Mouse (Mus musculus) ovary, adult 18-20 months (tissue): ENCODE measurements around the gene Pcid2.
A peak's percentile ranks its signal among the peaks of the same experiment; 100 is the strongest.
"Not testable (repeated sequence)": the region's sequence is repeated elsewhere in the genome, so short reads cannot be mapped to it uniquely, and the experiment has no call there.

Experiments used
- DNase-seq: peaks from one replicate; pipeline ENCODE4 v3.0.0; 2022; ENCODE audit warnings: low spot score, mixed read lengths

Pcid2 gene

DNA sequence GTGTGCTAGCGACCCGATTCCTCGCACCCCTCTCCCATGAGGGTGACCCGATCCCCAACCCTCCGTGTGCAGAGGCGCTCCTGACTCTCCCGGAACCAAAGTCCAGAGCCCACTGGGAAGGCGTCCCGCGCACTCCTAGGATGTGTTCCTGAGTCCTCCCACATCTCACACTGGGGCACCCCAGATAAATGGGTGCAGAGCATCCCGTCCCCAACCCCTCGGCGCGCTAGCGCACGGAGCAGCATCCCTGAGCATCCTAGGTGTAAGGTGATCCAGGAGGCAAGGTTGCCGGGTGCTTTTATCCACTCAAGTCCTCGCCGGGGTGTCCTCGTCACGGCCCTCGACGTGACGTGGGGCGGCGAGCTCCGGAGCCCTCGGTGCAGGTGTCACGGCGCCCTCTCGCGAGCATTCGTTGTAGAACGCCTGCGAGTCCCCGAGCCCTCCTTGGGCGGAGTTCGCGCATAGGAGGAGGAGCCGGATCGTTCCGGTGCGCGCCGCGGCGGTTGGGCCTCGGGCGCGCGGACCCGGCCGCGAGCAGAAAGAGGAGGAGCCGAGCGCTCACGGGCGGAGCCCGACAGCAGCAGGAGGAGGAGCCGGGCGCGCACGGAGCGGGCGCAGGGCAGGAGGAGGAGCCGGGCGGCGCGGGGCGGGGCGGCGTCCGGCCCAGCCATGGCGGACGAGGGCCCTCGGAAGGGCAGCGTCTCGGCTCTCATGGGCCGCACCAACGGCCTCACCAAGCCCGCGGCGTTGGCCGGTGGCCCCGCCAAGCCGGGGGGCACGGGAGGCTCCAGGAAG, at the start of gene Pcid2, which contains the start of gene Cul4a:
Gene Pcid2, minus strand, starts transcription at position 373 of the 795 bp plus-strand sequence.
Gene Cul4a, plus strand, starts transcription at position 535 of the 795 bp plus-strand sequence.
- DNase-seq, result peak; percentile 93

GRCm38 (mm10) chr8:13154099-13154498, 48.8 kb upstream of the Pcid2 start:
- no peak for DNase-seq

- no peak for DNase-seq
Observed at GRCm38 (mm10) chr8:13150929-13151328, 45.7 kb upstream of the Pcid2 start.

GRCm38 (mm10) chr8:13149866-13150265, 44.6 kb upstream of the Pcid2 start:
- no peak for DNase-seq

DNA sequence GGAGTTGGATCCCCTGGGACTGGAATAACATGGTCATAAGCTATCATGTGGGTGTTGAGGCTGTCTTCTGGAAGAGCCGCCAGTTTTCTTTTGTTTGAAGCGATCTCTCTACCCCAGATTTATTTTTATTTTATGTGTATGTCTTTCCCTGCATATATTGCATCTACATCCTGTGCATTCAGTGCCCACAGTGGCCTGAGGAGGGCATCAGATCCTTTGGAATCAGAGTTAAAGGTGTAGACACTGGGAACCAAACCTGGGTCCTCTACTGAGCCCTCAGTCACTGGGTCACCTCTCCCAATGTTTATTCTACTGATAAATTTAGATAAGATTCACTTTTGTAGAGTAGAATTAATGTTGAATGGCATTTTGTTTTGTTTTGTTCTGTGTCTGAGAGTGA, 44.0 kb upstream of the Pcid2 start:
- DNase-seq, result no peak

- DNase-seq, result peak; percentile 38
Observed at GRCm38 (mm10) chr8:13148476-13148875, 43.2 kb upstream of the Pcid2 start.

DNA sequence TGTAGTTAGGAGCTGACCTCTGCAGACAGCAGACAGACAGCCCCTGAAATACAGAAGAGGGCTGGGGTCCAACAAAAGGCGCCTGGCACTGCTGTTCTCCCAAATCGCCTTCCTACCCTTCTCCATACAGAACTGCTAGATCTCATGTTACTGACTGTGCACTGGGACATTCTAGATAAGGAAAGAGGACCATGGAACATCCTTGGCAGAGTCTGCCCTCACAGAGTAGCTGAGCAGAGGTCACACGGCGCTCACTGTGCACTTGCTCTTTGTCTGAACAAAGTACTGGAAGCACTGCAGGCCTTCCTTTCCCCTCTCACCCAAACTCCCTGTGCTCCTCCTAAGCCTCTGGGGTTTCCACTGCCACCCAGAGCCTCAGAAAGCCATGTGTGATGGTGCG, 36.4 kb upstream of the Pcid2 start:
- DNase-seq, result no peak

GRCm38 (mm10) chr8:13139641-13140182, 34.5 kb upstream of the Pcid2 start:
- no peak for DNase-seq

GRCm38 (mm10) chr8:13132220-13132619, 27.0 kb upstream of the Pcid2 start:
- not testable (repeated sequence) for DNase-seq

GRCm38 (mm10) chr8:13124897-13125296, 19.6 kb upstream of the Pcid2 start:
- DNase-seq, result no peak

DNA sequence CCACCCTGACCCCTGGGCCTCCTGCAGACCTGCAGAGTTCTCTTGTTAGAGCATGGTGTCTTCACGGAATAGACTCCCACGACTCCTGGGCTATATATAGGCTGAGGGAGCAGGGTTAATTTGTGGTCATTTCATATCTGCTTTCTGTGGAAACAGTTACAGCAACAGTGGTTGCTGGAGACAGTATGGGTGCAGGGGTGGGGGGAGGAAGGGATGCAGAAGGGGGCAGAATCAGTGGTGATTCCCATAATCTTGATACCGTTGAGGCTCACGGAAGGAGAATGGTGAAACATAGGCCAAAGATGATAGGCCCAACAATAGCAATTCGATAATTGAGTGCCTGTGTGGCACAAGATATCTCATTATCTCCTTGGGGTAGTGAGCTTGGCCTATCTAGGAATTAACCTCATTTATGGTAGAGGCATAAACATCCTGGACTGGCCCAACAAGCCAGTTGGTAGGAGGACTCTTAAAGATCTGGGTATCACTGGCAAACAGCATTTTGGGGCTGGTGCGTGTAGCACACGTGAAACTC, 17.7 kb upstream of the Pcid2 start:
- DNase-seq, result no peak

- DNase-seq, result no peak
Observed at GRCm38 (mm10) chr8:13120882-13121665, 15.8 kb upstream of the Pcid2 start.

GRCm38 (mm10) chr8:13118516-13118915, 13.3 kb upstream of the Pcid2 start:
- DNase-seq, result no peak

DNA sequence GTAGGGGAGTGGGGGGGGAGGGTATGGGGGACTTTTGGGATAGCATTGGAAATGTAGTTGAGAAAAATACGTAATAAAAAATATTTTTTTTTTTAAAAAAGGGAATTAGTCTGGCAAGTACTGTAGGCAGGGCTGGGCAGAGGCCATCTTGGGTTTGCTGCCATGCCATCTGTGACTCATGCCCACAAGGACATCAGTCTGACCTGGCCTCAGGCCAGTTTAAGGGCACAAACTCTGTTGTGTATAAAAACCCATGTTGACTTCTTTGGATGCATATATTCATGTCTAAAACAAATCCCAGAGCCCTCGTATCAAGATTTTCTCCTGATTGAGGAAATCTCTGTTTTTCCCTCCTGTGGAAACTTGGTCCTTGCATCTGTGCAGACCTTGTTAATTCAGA, 11.8 kb upstream of the Pcid2 start:
- DNase-seq, result peak; percentile 40

DNA sequence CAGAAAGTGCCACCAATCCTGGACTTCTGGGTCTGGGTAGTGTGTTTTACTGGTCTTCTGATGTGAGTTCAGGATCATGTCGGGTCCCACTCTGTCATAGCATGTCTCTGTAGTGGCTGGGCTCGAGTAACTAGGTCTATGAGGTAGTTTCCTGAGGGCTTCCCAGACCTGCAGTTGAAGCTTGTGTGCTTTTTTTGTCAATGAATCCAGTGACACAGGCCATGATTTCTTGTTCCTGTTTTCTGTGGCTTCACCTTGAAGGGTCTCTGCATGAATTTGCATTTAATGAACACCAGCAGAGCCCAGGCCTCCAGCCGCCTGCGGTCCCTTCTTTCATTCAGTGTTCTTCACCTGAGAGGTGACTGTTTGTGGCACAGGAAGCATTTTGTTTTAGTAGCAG, 8.0 kb upstream of the Pcid2 start:
- DNase-seq, result no peak

GRCm38 (mm10) chr8:13111917-13112316, 6.7 kb upstream of the Pcid2 start:
- DNase-seq, result no peak

DNA sequence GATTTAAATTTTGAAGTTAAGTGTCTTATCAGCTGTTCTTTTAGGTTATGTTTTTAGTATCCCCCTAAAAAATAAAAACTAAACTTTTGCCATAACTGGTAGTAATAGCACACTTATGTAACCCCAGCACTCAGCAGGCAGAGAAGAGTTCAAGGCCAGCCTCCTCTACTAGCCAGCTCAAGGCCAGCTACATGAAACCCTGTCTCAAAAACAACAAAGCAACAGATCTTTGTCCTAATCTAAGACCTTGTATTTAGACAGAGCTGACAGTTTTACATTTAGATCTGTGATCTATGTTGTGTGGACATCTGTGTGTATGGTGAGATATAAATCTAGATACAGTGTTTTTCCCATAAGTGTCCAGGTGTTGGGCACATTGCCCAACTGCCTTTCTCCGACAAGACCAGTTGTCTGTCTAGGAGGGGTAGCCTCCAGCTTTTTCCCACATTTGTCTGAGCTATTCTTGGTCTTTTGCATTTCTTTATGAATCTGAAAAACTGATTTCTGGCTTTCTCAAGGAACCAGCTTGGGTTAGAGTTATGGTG, 4.2 kb upstream of the Pcid2 start:
- peak; percentile 45 for DNase-seq

GRCm38 (mm10) chr8:13108967-13109366, 3.7 kb upstream of the Pcid2 start:
- DNase-seq, result peak; percentile 21

DNA sequence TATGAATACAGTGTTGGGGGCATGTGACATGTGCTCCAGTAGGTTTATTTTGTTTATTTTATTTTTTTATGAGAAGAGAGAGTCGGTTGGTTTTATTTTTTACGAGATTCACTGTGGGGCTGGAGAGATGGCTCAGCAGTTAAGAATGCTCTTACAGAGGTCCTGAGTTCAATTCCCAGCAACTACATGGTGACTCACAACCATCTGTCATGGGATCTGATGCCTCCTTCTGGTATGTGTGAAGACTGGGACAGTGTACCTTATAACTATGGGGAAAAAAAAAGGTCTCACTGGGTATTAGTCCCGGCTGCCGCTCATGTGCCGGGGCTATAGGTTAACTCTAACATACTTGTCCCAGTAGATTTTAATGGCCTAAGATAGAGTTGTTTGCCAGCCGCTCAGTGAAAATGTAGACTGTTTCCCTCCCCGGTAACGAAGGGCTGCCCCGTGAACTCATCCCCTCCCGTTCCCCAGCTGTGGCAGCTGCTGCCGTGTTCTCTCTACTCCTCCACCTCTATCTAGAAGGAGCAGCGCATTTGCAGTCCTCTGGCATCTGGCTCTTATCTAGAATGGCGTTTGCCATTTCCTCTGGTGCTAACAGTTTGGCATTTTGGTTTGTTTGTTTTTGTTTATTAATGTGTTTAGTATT, 2.9 kb upstream of the Pcid2 start:
- no peak for DNase-seq

DNA sequence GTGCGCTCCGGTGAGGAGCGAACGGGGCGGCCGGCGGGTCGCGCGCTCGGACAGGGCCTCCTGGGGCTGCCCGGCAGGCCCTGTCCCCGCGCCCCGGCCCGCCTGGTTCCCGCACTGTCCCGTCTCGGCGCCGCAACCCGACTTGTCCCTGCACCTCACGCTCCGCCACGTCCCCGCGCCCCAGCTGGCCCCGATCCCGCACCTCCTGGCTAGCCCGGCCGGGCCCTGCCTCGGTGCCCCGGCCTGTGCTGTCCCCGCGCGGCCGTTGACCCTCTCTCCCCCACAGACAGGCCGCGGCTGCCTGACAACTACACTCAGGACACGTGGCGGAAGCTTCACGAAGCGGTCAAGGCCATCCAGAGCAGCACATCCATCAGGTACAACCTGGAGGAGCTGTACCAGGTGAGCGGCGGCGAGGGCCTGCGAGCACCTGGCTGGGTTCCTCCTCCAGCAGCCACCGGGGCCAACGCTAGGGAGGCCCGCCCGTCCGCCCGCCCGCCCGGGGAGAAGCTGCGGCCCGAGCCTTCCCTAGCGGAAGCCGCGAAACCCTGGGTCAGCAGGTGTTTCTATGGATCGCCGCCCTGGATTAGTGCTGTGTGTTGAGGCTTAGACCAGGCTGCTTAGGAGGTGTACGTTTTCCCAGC, 771 bp upstream of the Pcid2 start:
- no peak for DNase-seq

DNA sequence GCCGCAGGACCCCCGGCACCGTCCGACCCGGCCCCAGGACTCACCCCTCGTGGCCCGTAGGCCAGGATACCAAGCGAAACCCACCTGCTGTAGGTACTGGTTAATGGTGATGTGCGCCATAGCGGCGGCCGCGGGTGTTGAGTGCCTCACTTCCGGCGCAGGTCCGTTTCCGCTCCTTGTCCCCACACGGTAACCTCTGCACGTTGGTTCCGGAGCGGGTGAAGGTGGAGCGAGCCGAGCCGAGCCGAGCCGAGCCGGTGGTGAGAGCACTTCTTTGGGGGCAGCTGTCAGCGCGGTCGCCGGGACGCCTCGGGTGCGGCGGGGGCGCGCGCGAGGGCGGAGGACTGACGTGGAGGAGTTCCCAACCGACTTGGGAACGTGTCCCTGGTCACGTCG, 570 bp downstream of the Pcid2 start:
- peak; percentile 77 for DNase-seq
